Mouse (Mus musculus): Measurements from ENCODE around the gene Vmn2r91. TPM values are rescaled to one million over a fixed set of nuclear protein-coding genes. Genes with fewer than 3 reads are reported as not detected.
"Not testable (repeated sequence)": the region's sequence is repeated elsewhere in the genome, so short reads cannot be mapped to it uniquely, and the experiment has no call there.

Vmn2r91 gene
- polyA plus RNA-seq (2016; fragmentation: Nextera tagmentation; extraction: Ambion mirVana) = not detected in 2 replicates

- not testable (repeated sequence) for DNase-seq (ENCODE audit: low spot score); H3K4me1 ChIP-seq; H3K4me3 ChIP-seq; H3K36me3 ChIP-seq (replicated peaks); H3K27ac ChIP-seq (replicated peaks); H3K9me3 ChIP-seq; H3K27me3 ChIP-seq (replicated peaks; ENCODE audit: low read depth, poor library complexity, severe bottlenecking)
Observed at GRCm38 (mm10) chr17:18084716-18085115, at the start of gene Vmn2r91. TSS of gene Vmn2r91 (plus strand) at chr17:18085016.

- no peak for DNase-seq (ENCODE audit: low spot score)
- no peaks in the 10 kb centered on the region for H3K27me3 ChIP-seq (replicated peaks; ENCODE audit: low read depth, poor library complexity, severe bottlenecking)
- 60% methylated on average over 2 of the region's 2 CpGs for WGBS
- H3K9me3 ChIP-seq = no peaks in the 10 kb centered on the region
- no peak within 1 kb of the TSS for H3K27ac ChIP-seq (replicated peaks)
- H3K36me3 ChIP-seq (replicated peaks) = no peaks in the 10 kb centered on the region
- H3K4me1 ChIP-seq = no peaks in the 10 kb centered on the region
- no peak within 1 kb of the TSS for H3K4me3 ChIP-seq
Observed at GRCm38 (mm10) chr17:18049124-18049523, 35.7 kb upstream of the Vmn2r91 start, which contains the start of gene Vmn2r124. TSS of gene Vmn2r124 (plus strand) at chr17:18049424.

GRCm38 (mm10) chr17:18095626-18096025 lies 10.8 kb downstream of the Vmn2r91 start:
- H3K36me3 ChIP-seq (replicated peaks); H3K9me3 ChIP-seq; H3K4me1 ChIP-seq; H3K4me3 ChIP-seq; H3K27me3 ChIP-seq (replicated peaks; ENCODE audit: low read depth, poor library complexity, severe bottlenecking); H3K27ac ChIP-seq (replicated peaks); DNase-seq (ENCODE audit: low spot score): not testable (repeated sequence)
- WGBS = 68% methylated on average over 1 of the region's 1 CpGs

- DNase-seq (ENCODE audit: low spot score); H3K9me3 ChIP-seq; H3K27ac ChIP-seq (replicated peaks); H3K27me3 ChIP-seq (replicated peaks; ENCODE audit: low read depth, poor library complexity, severe bottlenecking); H3K4me1 ChIP-seq; H3K36me3 ChIP-seq (replicated peaks); H3K4me3 ChIP-seq: not testable (repeated sequence)
- 89% methylated on average over 3 of the region's 3 CpGs for WGBS
Observed at GRCm38 (mm10) chr17:18102265-18102664, 17.4 kb downstream of the Vmn2r91 start.

- not testable (repeated sequence) for H3K27ac ChIP-seq (replicated peaks); H3K4me3 ChIP-seq; H3K9me3 ChIP-seq; H3K4me1 ChIP-seq; DNase-seq (ENCODE audit: low spot score); H3K27me3 ChIP-seq (replicated peaks; ENCODE audit: low read depth, poor library complexity, severe bottlenecking); H3K36me3 ChIP-seq (replicated peaks)
- WGBS = 80% methylated on average over 1 of the region's 1 CpGs
Observed at GRCm38 (mm10) chr17:18151587-18151986, 66.8 kb downstream of the Vmn2r91 start, which contains the start of gene Vmn2r92. TSS of gene Vmn2r92 (plus strand) at chr17:18151887.

- H3K36me3 ChIP-seq (replicated peaks); H3K4me1 ChIP-seq; DNase-seq (ENCODE audit: low spot score); H3K4me3 ChIP-seq; H3K27me3 ChIP-seq (replicated peaks; ENCODE audit: low read depth, poor library complexity, severe bottlenecking); H3K9me3 ChIP-seq; H3K27ac ChIP-seq (replicated peaks): not testable (repeated sequence)
- 79% methylated on average over 2 of the region's 2 CpGs for WGBS
Observed at GRCm38 (mm10) chr17:18161194-18161593, 76.4 kb downstream of the Vmn2r91 start.

Other genes with a start within 250 kb of the Vmn2r91 start
- 1.2 and 1.5 TPM in 2 replicates for gene Has1, start 229.8 kb upstream of the Vmn2r91 start, polyA plus RNA-seq (2016; fragmentation: Nextera tagmentation; extraction: Ambion mirVana)
- gene Fpr1, start 201.1 kb upstream of the Vmn2r91 start, polyA plus RNA-seq (2016; fragmentation: Nextera tagmentation; extraction: Ambion mirVana) = not detected in 2 replicates
- gene Fpr2, start 197.2 kb upstream of the Vmn2r91 start, polyA plus RNA-seq (2016; fragmentation: Nextera tagmentation; extraction: Ambion mirVana) = not detected in 2 replicates
- not detected in 2 replicates for gene Fpr3, start 197.2 kb upstream of the Vmn2r91 start, polyA plus RNA-seq (2016; fragmentation: Nextera tagmentation; extraction: Ambion mirVana)
- gene Fpr-rs4, start 63.3 kb upstream of the Vmn2r91 start, polyA plus RNA-seq (2016; fragmentation: Nextera tagmentation; extraction: Ambion mirVana) = not detected in 2 replicates
- not detected in 2 replicates for gene Vmn2r124, start 35.6 kb upstream of the Vmn2r91 start, polyA plus RNA-seq (2016; fragmentation: Nextera tagmentation; extraction: Ambion mirVana)
- gene Vmn2r92, start 66.9 kb downstream of the Vmn2r91 start, polyA plus RNA-seq (2016; fragmentation: Nextera tagmentation; extraction: Ambion mirVana) = not detected in 2 replicates
- gene Vmn2r94, start 192.7 kb downstream of the Vmn2r91 start, polyA plus RNA-seq (2016; fragmentation: Nextera tagmentation; extraction: Ambion mirVana) = not detected in 2 replicates
- not detected in 2 replicates for gene Vmn2r93, start 213.1 kb downstream of the Vmn2r91 start, polyA plus RNA-seq (2016; fragmentation: Nextera tagmentation; extraction: Ambion mirVana)

All from embryonic facial prominence, embryonic 10.5 days (tissue).